Mouse (Mus musculus) right cerebral cortex, postnatal 36 days (tissue): ENCODE results near the gene Rpgr.

Experiments used
- DNase-seq, 2 experiments: peaks; one replicate each; pipeline ENCODE4 v3.0.0; 2022; ENCODE audit warnings: low spot score in 2 of 2, mixed read lengths in 1 of 2

Rpgr gene

GRCm38 (mm10) chrX:10216410-10216949, at the start of gene Rpgr:
Gene Rpgr (minus strand): TSS chrX:10216920.
- DNase-seq: peak; percentile 82

DNA sequence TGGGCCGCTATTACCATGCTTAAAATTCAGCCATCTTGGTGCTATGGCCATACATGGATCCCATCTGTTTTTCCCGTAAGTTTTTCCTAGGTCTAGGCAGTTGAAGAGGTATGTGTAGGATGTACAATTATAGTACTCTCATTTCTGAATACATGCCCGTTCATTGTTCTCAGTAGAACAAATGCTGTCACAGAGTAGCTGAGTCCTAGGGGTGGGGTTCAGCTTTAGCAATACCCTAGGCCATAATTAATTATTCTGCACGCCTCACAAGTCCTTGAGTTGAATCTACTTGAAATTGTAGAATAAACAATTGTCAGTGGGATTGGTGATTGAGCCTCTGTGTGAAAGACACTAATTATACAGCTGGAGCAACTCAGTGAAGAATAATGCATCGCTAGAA, 41.5 kb upstream of the Rpgr start:
- DNase-seq: no peak

- no peak for DNase-seq
Observed at GRCm38 (mm10) chrX:10257774-10258173, 41.1 kb upstream of the Rpgr start.

- DNase-seq: no peak
Observed at GRCm38 (mm10) chrX:10251852-10252504, 35.3 kb upstream of the Rpgr start, which contains the start of gene Otc. Gene Otc (plus strand): TSS chrX:10252305.

GRCm38 (mm10) chrX:10251357-10251756, 34.6 kb upstream of the Rpgr start:
- no peak for DNase-seq

GRCm38 (mm10) chrX:10243916-10244315, 27.2 kb upstream of the Rpgr start:
- no peak for DNase-seq

DNA sequence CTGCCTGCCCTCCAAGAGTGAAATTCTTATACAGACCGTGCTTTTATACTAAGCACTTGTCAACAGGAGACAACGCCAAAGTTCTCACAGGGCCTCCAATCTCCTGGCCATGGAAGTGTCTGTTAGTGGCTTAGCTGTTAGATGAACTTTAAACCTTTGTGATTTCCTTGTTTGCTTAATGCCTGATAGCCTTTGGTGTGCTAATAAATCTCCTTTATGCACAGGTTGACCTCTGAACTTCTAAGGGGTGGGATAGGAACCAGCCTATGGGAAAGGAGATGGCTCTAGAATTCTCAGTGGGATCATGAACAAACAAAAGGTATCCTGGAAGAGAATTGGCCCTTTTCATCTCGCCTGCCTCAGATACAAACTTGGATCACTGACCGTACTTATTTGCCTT, 22.8 kb upstream of the Rpgr start:
- no peak for DNase-seq

DNA sequence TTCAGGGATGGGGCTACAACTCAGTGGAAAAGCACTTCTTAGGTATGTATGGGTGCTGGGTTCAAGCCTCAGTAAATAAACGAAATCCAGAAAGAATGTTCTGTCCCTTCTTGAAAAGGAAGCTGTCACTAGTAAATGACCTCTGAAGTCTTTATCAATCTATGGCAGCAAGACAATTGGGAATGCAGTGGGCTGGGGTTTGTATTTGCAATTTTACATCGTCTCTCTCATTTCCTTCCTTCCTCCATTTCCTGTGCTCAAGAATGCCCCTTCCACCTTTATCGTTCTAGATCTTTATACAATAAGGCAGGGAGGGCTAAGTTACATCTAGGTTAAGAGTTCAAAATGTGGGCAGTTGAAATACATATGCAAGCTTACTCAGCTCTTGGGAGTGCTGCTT, 17.9 kb upstream of the Rpgr start:
- DNase-seq: no peak

DNA sequence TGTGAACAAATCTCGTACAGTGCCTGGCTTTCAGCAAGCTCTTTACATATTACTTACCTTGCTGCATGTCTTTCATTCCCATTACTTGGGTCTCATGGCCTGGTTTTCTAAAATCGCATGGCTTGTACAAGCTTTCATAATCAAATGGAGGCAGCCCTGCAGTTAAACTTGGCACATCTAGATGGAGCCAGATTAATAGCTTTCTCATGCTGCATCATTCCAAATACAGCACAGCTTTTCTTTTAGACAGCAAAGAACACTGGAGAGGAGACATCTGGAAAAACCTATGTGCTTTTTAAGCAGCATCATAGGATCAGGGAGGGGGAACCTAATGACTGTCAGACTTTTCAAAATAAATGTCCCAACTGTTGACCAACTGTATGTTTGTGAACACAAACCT, 16.3 kb upstream of the Rpgr start:
- DNase-seq: peak in 1 of 2 experiments; percentile 2

- DNase-seq: no peak
Observed at GRCm38 (mm10) chrX:10219281-10219680, 2.6 kb upstream of the Rpgr start.

GRCm38 (mm10) chrX:10215972-10216371, 748 bp downstream of the Rpgr start:
- DNase-seq: peak; percentile 5 to 8

GRCm38 (mm10) chrX:10205937-10206336, 10.8 kb downstream of the Rpgr start:
- DNase-seq: no peak

DNA sequence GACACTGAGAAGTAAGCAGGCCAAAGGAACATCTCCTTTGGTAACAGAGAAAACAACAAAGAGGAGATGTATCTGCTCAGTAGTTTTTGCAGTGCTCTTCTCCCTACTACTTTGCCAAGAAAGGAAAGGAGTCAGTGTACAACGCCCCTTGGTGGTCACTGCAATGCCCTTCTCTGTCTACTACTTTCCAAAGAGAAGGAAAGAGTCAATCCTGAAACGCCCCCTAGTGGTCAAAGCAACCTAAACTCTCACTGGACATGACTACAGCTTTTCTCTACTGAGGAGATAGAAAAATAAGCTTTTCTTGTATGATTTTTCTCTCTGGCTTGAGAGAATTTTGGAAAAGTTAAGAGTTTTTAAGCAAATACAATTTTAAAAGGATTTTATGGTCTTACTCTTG, 15.4 kb downstream of the Rpgr start:
- no peak for DNase-seq

DNA sequence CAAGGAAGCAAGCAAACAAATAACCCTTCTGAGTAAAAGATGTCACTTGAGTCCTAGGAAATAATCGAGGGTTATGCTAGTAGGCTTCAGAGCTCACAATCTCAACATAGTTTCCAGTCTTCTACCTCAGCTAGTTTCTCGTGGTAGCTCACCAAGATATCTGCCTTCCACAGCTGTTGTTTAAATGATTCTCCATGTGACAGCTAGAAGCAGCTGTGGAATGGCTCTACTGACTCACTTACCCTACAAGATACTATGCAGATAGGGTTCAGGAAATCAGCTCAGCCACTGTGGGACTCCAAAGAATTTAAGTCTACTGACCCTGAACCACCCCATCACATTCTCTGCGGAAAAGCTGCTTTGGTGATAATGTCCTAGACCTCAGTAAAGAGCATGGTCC, 64.3 kb downstream of the Rpgr start:
- DNase-seq: no peak

GRCm38 (mm10) chrX:10117065-10117719, 99.5 kb downstream of the Rpgr start, which contains the start of gene Srpx:
Gene Srpx (minus strand): TSS chrX:10117709.
- DNase-seq: no peak

- peak; percentile 5 to 30 for DNase-seq
Observed at GRCm38 (mm10) chrX:10115780-10116179, 100.9 kb downstream of the Rpgr start.

DNA sequence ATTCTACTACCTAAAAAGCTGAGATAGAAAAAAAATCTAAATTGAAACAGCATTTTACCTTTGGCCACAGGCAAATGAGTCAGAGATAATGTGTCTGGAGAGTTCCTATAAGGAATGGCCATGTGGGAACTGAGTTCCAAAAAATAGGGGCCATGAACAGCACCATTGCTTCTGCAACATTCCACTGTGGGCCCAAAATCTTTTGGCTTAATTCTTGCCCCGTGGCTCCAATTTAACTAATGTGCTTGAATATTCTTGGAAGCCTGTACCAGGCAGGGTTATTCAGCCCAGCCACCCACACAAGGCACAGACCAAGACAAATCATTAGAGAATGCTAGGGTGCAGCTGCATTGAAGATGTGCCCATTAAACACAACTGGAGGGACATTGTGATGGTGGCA, 106.0 kb downstream of the Rpgr start:
- no peak for DNase-seq

- no peak for DNase-seq
Observed at GRCm38 (mm10) chrX:10108558-10108957, 108.2 kb downstream of the Rpgr start.

GRCm38 (mm10) chrX:10105475-10105874, 111.2 kb downstream of the Rpgr start:
- DNase-seq: no peak

GRCm38 (mm10) chrX:10102739-10103138, 114.0 kb downstream of the Rpgr start:
- DNase-seq: no peak

- DNase-seq: no peak
Observed at GRCm38 (mm10) chrX:10095797-10096196, 120.9 kb downstream of the Rpgr start.

- no peak for DNase-seq
Observed at GRCm38 (mm10) chrX:10080385-10080784, 136.3 kb downstream of the Rpgr start.

GRCm38 (mm10) chrX:10079981-10080380, 136.7 kb downstream of the Rpgr start:
- DNase-seq: no peak
